8 mouse cellular contexts compared by ENCODE assay signal in genomic region chr10:42276507-42277345, GRCm38 (mm10). TPM values are rescaled to one million over a fixed set of nuclear protein-coding genes. Genes with fewer than 3 reads are reported as not detected.
DNase-seq lines count a peak whose midpoint lies in the region; ATAC-seq and TF ChIP-seq lines count a peak whose summit lies in the region.

Gene Foxo3 (minus strand): TSS chr10:42276755.

- CTCF ChIA-PET in Patski (lab: Charles Lee) = interaction anchor here (0.8 kb wide), 1 partner anchor 17 kb away, joined by 3 read pairs; no protein-coding TSS in a partner anchor

- no peaks in the 10 kb centered on the region for H3K9me3 ChIP-seq in hindbrain, embryonic 14.5 days (ENCODE audit: control insufficient read depth, low read length)

- TF ChIP-seq CTCF in Patski (IDR thresholded peaks at IDR 0.05) = no peak

- under 1% methylated on average over 87 of the region's 88 CpGs for WGBS in hindbrain, embryonic 14.5 days

- no peak for DNase-seq in Patski (ENCODE audit: low read depth, low spot score)
- peak; percentile 89 to 90 for DNase-seq in cerebellum, postnatal 36 days
- peak; percentile 87 to 88 for DNase-seq in frontal cortex, postnatal 36 days (ENCODE audit: low spot score in 2 of 2)
- peak; percentile 89 for DNase-seq in hindbrain, embryonic 14.5 days (ENCODE audit: low spot score)
- peak; percentile 87 to 89 for DNase-seq in layer of hippocampus, postnatal 36 days
- DNase-seq in lung, postnatal 25 days (ENCODE audit: low spot score) = peak; percentile 92
- DNase-seq in retina, embryonic 14.5 days (ENCODE audit: low spot score) = peak; percentile 86
- DNase-seq in thymus, postnatal 36 days = peak; percentile 86 to 91

- H3K9ac ChIP-seq in hindbrain, embryonic 14.5 days = peak within 1 kb of the TSS; percentile 74

- in situ Hi-C loops in Patski (cut with MboI; ENCODE audit: low pct_unique_long_range_greater_than_20kb) = loop anchor here (5.0 kb wide), 1 partner anchor 204 kb away; no protein-coding TSS in a partner anchor

- H3K27ac ChIP-seq in hindbrain, embryonic 14.5 days = peak within 1 kb of the TSS; percentile 96

- POLR2A ChIA-PET in Patski (lab: Charles Lee) = interaction anchor here (1.1 kb wide), 1 partner anchor 15 kb away, joined by 3 read pairs; no protein-coding TSS in a partner anchor

- H3K4me1 ChIP-seq in hindbrain, embryonic 14.5 days (replicated peaks; ENCODE audit: control insufficient read depth, insufficient read depth, low read length) = peaks cover 28% of the 10 kb centered on the region

- peak; percentile 67 for ATAC-seq in Patski
- peak; percentile 79 for ATAC-seq in hindbrain, embryonic 14.5 days (ENCODE audit: low FRiP score)

- H3K36me3 ChIP-seq in hindbrain, embryonic 14.5 days (replicated peaks; ENCODE audit: control insufficient read depth, insufficient read depth) = no peaks in the 10 kb centered on the region

- no peaks in the 10 kb centered on the region for H3K27me3 ChIP-seq in Patski
- H3K27me3 ChIP-seq in hindbrain, embryonic 14.5 days (ENCODE audit: control insufficient read depth, insufficient read depth, low read length) = peaks cover 13% of the 10 kb centered on the region

- H3K4me3 ChIP-seq in hindbrain, embryonic 14.5 days (replicated peaks; ENCODE audit: low read length) = peak within 1 kb of the TSS; percentile 68

- peak within 1 kb of the TSS; percentile 97 for H3K4me2 ChIP-seq in hindbrain, embryonic 14.5 days (replicated peaks)

RNA-seq across cellular contexts. Expression of gene Foxo3, which starts in this region (rescaled TPM):
- polyA plus RNA-seq in Patski (2021) = 17.6 TPM
- 5.5 and 5.9 TPM in 2 replicates for polyA plus RNA-seq in hindbrain, embryonic 14.5 days (2014; fragmentation: Nextera tagmentation; extraction: Ambion mirVana)
- total RNA-seq in layer of hippocampus, postnatal 36 days (2021) = 10 to 100 TPM; 45.7 to 50.1 TPM
